8 mouse cellular contexts compared by ENCODE assay signal in genomic region chr8:107292119-107292927, GRCm38 (mm10). TPM values are rescaled to one million over a fixed set of nuclear protein-coding genes. Genes with fewer than 3 reads are reported as not detected.
DNase-seq lines count a peak whose midpoint lies in the region; ATAC-seq and TF ChIP-seq lines count a peak whose summit lies in the region.

No protein-coding gene starts in this region.

- peaks cover 4% of the 10 kb centered on the region; the same call in 1 of the 2 replicates for H3K4me1 ChIP-seq in forebrain, postnatal 0 days (ENCODE audit: insufficient read depth)

- WGBS in forebrain, postnatal 0 days, result 56% methylated on average over 18 of the region's 18 CpGs
- 58% methylated on average over 18 of the region's 18 CpGs for WGBS in macrophage (ENCODE audit: missing documents)

- H3K4me2 ChIP-seq in forebrain, postnatal 0 days (ENCODE audit: low read depth), result peak overlapping the region; percentile 61

- no peak for TF ChIP-seq CTCF in forebrain, postnatal 0 days (IDR thresholded peaks at IDR 0.05; ENCODE audit: low read depth)

- intact Hi-C loops in left cerebral cortex, postnatal 14 days (cut with DNase I), result no loop called here

- no peaks in the 10 kb centered on the region for H3K36me3 ChIP-seq in forebrain, postnatal 0 days (ENCODE audit: insufficient read depth)
- H3K36me3 ChIP-seq in macrophage (ENCODE audit: inconsistent target), result no peaks in the 10 kb centered on the region

- H3K9ac ChIP-seq in forebrain, postnatal 0 days, result peak overlapping the region; percentile 92

- peak overlapping the region; percentile 94 for H3K27ac ChIP-seq in forebrain, postnatal 0 days (ENCODE audit: low read depth, low read length)
- H3K27ac ChIP-seq in macrophage, result peak overlapping the region; percentile 86

- H3K9me3 ChIP-seq in forebrain, postnatal 0 days (ENCODE audit: low read length), result no peaks in the 10 kb centered on the region

- peak overlapping the region; percentile 95 for H3K4me3 ChIP-seq in forebrain, postnatal 0 days (ENCODE audit: low read depth, low read length)
- H3K4me3 ChIP-seq in macrophage (ENCODE audit: inconsistent target), result peak overlapping the region; percentile 46

- no peaks in the 10 kb centered on the region for H3K27me3 ChIP-seq in forebrain, postnatal 0 days (ENCODE audit: insufficient read depth, low read length)

- peak; percentile 13 for DNase-seq in layer of hippocampus, adult 9-11 months
- DNase-seq in layer of hippocampus, postnatal 14 days (ENCODE audit: low spot score in 2 of 2), result no peak
- DNase-seq in brain, adult 2 months (ENCODE audit: low read depth, low spot score), result peak; percentile 26
- DNase-seq in forebrain, postnatal 0 days, result no peak
- no peak for DNase-seq in frontal cortex, postnatal 36 days (ENCODE audit: low spot score in 2 of 2)
- no peak for DNase-seq in left cerebral cortex, postnatal 14 days (ENCODE audit: low spot score in 2 of 2)

- ATAC-seq in forebrain, postnatal 0 days, result no peak
- no peak for ATAC-seq in granulocyte monocyte progenitor cell, adult 5-6 weeks (replicated peaks; ENCODE audit: poor library complexity, severe bottlenecking)

- peaks cover 33% of the 10 kb centered on the region for H3K79me2 ChIP-seq in macrophage (ENCODE audit: inconsistent target)

RNA-seq across cellular contexts. Expression of gene Nfat5, which starts 0.9 kb away (rescaled TPM):
- 10 to 100 TPM; 47.2 to 52.5 TPM for total RNA-seq in layer of hippocampus, postnatal 14 days (2021)
- total RNA-seq in forebrain, postnatal 0 days (2014; rRNA removed), result 13.5 and 22.1 TPM in 2 replicates
- 1.2 and 4.2 TPM in 2 replicates for polyA plus RNA-seq in forebrain, postnatal 0 days (2015; fragmentation: Nextera tagmentation; extraction: Ambion mirVana)
- total RNA-seq in macrophage (2018; cell fraction: chromatin; rRNA removed), result 100 to 1,000 TPM; 289 to 982 (median 350) TPM
- total RNA-seq in macrophage (2018; cell fraction: cytosol; rRNA removed), result 10 to 100 TPM; 13.7 to 30.6 (median 18.7) TPM
- 100 to 1,000 TPM in 23 of 26 experiments, 10 to 100 TPM in 3; 89.4 to 356 (median 137) TPM for total RNA-seq in macrophage (2018; cell fraction: nucleus; rRNA removed)
- polyA plus RNA-seq in macrophage (2018), result 8.2 to 11.3 TPM (median 9.6 TPM) in 3 replicates
- 32.0 TPM in 2 replicates for total RNA-seq in granulocyte monocyte progenitor cell, adult 5-6 weeks (2014; fragmentation: Nextera tagmentation)
- 15.6 and 27.1 TPM in 2 replicates for total RNA-seq in granulocyte monocyte progenitor cell, adult 5-6 weeks (2017)
- 10 to 100 TPM; 35.6 to 45.5 TPM for total RNA-seq in left cerebral cortex, postnatal 14 days (2021)

Comparison
In these comparisons a context has a peak if more than half of its experiments do, and no peak if none do; other contexts are left out.
1. DNase-seq: peak in layer of hippocampus, adult 9-11 months (single experiment) and brain, adult 2 months (single experiment); none in layer of hippocampus, postnatal 14 days (0 of 2), forebrain, postnatal 0 days (single experiment), frontal cortex, postnatal 36 days (0 of 2) and left cerebral cortex, postnatal 14 days (0 of 2).